Mouse (Mus musculus) right cerebral cortex, adult 2 months (tissue): ENCODE results near the gene Lrrc45.
"Not testable (repeated sequence)": the region's sequence is repeated elsewhere in the genome, so short reads cannot be mapped to it uniquely, and the experiment has no call there.

Experiments
- DNase-seq, 2 experiments: peaks; one replicate each; pipeline ENCODE4 v3.0.0; 2021 to 2022; ENCODE audit warnings: low spot score in 2 of 2

Lrrc45 gene

GRCm38 (mm10) chr11:120727564-120727963 is 13.8 kb downstream of the Lrrc45 start:
- DNase-seq = no peak

- DNase-seq = no peak
Measured at GRCm38 (mm10) chr11:120728530-120729240, 15.0 kb downstream of the Lrrc45 start.

- not testable (repeated sequence) for DNase-seq
Measured at GRCm38 (mm10) chr11:120729432-120730050, 15.8 kb downstream of the Lrrc45 start.

GRCm38 (mm10) chr11:120730331-120730870 is 16.7 kb downstream of the Lrrc45 start:
- no peak for DNase-seq

GRCm38 (mm10) chr11:120731395-120731794 is 17.7 kb downstream of the Lrrc45 start:
- DNase-seq = no peak

- DNase-seq = no peak
Measured at GRCm38 (mm10) chr11:120731858-120732680, 18.3 kb downstream of the Lrrc45 start, which contains the start of gene Cbr2. Gene Cbr2 (minus strand): TSS chr11:120732114.

- no peak for DNase-seq
Measured at GRCm38 (mm10) chr11:120733521-120733920, 19.8 kb downstream of the Lrrc45 start.

GRCm38 (mm10) chr11:120736424-120736823 is 22.7 kb downstream of the Lrrc45 start:
- no peak for DNase-seq

GRCm38 (mm10) chr11:120740981-120741380 is 27.3 kb downstream of the Lrrc45 start:
- DNase-seq = no peak

- no peak for DNase-seq
Measured at GRCm38 (mm10) chr11:120744121-120744701, 30.5 kb downstream of the Lrrc45 start.

- no peak for DNase-seq
Measured at GRCm38 (mm10) chr11:120747974-120748373, 34.2 kb downstream of the Lrrc45 start.

GRCm38 (mm10) chr11:120749430-120749829 is 35.7 kb downstream of the Lrrc45 start:
- DNase-seq = no peak

- no peak for DNase-seq
Measured at GRCm38 (mm10) chr11:120751606-120752005, 37.9 kb downstream of the Lrrc45 start.

- DNase-seq = no peak
Measured at GRCm38 (mm10) chr11:120760236-120760635, 46.5 kb downstream of the Lrrc45 start.

- no peak for DNase-seq
Measured at GRCm38 (mm10) chr11:120761811-120762671, 48.3 kb downstream of the Lrrc45 start.

GRCm38 (mm10) chr11:120762672-120763041 is 48.9 kb downstream of the Lrrc45 start, which contains the start of gene Hmga1b:
Gene Hmga1b (plus strand): TSS chr11:120762794.
- not testable (repeated sequence) for DNase-seq

GRCm38 (mm10) chr11:120763121-120763999 is 49.6 kb downstream of the Lrrc45 start:
- DNase-seq = not testable (repeated sequence)

GRCm38 (mm10) chr11:120767023-120767422 is 53.3 kb downstream of the Lrrc45 start:
- DNase-seq = not testable (repeated sequence)

- no peak for DNase-seq
Measured at GRCm38 (mm10) chr11:120768206-120768605, 54.5 kb downstream of the Lrrc45 start.
